Mouse (Mus musculus): ENCODE results near the gene Rps3. TPM values are rescaled to one million over a fixed set of nuclear protein-coding genes. Genes with fewer than 3 reads are reported as not detected.

Gene Rps3
- total RNA-seq, 2 experiments from 2014 or later, result 379 to 396 TPM

- intact Hi-C loops (cut with DNase I), result no loop called here
- DNase-seq, result no peak
Measured at GRCm38 (mm10) chr7:99444012-99444411, 39.5 kb downstream of the Rps3 start.

GRCm38 (mm10) chr7:99443164-99443563 is 40.4 kb downstream of the Rps3 start:
- DNase-seq, result no peak
- intact Hi-C loops (cut with DNase I), result no loop called here

- no peak for DNase-seq
- intact Hi-C loops (cut with DNase I), result no loop called here
Measured at GRCm38 (mm10) chr7:99441534-99442072, 41.9 kb downstream of the Rps3 start.

GRCm38 (mm10) chr7:99438881-99439280 is 44.7 kb downstream of the Rps3 start:
- intact Hi-C loops (cut with DNase I), result no loop called here

GRCm38 (mm10) chr7:99436530-99436929 is 47.0 kb downstream of the Rps3 start:
- DNase-seq, result no peak
- intact Hi-C loops (cut with DNase I), result no loop called here

More at GRCm38 (mm10) chr7:99438881-99439280, 44.7 kb downstream of the Rps3 start:
- DNase-seq, result no peak

- no peak for DNase-seq
- intact Hi-C loops (cut with DNase I), result no loop called here
Measured at GRCm38 (mm10) chr7:99434672-99435250, 48.8 kb downstream of the Rps3 start.

GRCm38 (mm10) chr7:99432863-99433262 is 50.7 kb downstream of the Rps3 start:
- intact Hi-C loops (cut with DNase I), result no loop called here
- DNase-seq, result no peak

- no peak for DNase-seq
- intact Hi-C loops (cut with DNase I), result no loop called here
Measured at GRCm38 (mm10) chr7:99432248-99432647, 51.3 kb downstream of the Rps3 start.

GRCm38 (mm10) chr7:99430246-99430645 is 53.3 kb downstream of the Rps3 start:
- intact Hi-C loops (cut with DNase I), result no loop called here
- DNase-seq, result no peak

- intact Hi-C loops (cut with DNase I), result no loop called here
- DNase-seq, result peak; percentile 77
Measured at GRCm38 (mm10) chr7:99429786-99430185, 53.8 kb downstream of the Rps3 start.

- DNase-seq, result no peak
- intact Hi-C loops (cut with DNase I), result no loop called here
Measured at GRCm38 (mm10) chr7:99428836-99429235, 54.7 kb downstream of the Rps3 start.

- intact Hi-C loops (cut with DNase I), result no loop called here
- DNase-seq, result no peak
Measured at GRCm38 (mm10) chr7:99427987-99428386, 55.6 kb downstream of the Rps3 start.

Other genes with a start within 250 kb of the Rps3 start
- gene Mogat2, start 245.1 kb downstream of the Rps3 start, total RNA-seq (2021), result under 1 TPM in 1 of 2 experiments, not detected in 1; 0.26 TPM
- gene Map6, start 216.3 kb downstream of the Rps3 start, total RNA-seq (2021), result 100 to 1,000 TPM; 277 to 282 TPM
- 10 to 100 TPM; 63.7 to 65.6 TPM for gene Serpinh1, start 130.5 kb downstream of the Rps3 start, total RNA-seq (2021)
- gene Gdpd5, start 102.3 kb downstream of the Rps3 start, total RNA-seq (2021), result 10 to 100 TPM; 54.4 to 63.0 TPM
- 1 to 10 TPM; 4.8 to 5.8 TPM for gene Klhl35, start 17.7 kb downstream of the Rps3 start, total RNA-seq (2021)
- gene Arrb1, start 51.7 kb upstream of the Rps3 start, total RNA-seq (2021), result 100 to 1,000 TPM; 147 to 150 TPM
- gene Tpbgl, start 143.4 kb upstream of the Rps3 start, total RNA-seq (2021), result 1 to 10 TPM; 1.8 to 2.6 TPM
- gene Slco2b1, start 227.6 kb upstream of the Rps3 start, total RNA-seq (2021), result 10 to 100 TPM in 1 of 2 experiments, 1 to 10 TPM in 1; 9.9 to 10.2 TPM
- gene Olfr520, start 246.5 kb upstream of the Rps3 start, total RNA-seq (2021), result not detected

All from left cerebral cortex, postnatal 4 days (tissue).